Mouse (Mus musculus): ENCODE data around the gene Cdk18.

- TF ChIP-seq POLR2A (IDR thresholded peaks at IDR 0.05; ENCODE audit: low read depth, low read length) (no peak), CTCF (conservative IDR thresholded peaks at IDR 0.05 in 1 of 2, IDR thresholded peaks at IDR 0.05 in 1 of 2; ENCODE audit: low read depth in 2 of 2, low read length in 2 of 2) (no peak)
These were observed 73.9 kb downstream of the Cdk18 start for GRCm38 (mm10) chr1:132065475-132066172.

Measured in CH12.LX (cell line).